Mouse (Mus musculus) liver, embryonic 14.5 days (tissue): ENCODE measurements around the gene Hist1h4f.

Source experiments
- CTCF ChIP-seq: IDR thresholded peaks from 2 replicates; pipeline ENCODE4 v1.5.1; 2016; ENCODE audit warnings: antibody characterized with exemption, low read depth, control low read depth
- EP300 ChIP-seq: IDR thresholded peaks from 2 replicates; pipeline ENCODE4 v1.6.1; 2016; ENCODE audit warnings: antibody characterized with exemption, low read depth

GRCm38 (mm10) chr13:23537006-23537710, 14.3 kb downstream of the Hist1h4f start:
- TF ChIP-seq CTCF = no peak
- TF ChIP-seq EP300 = no peak
